Mouse (Mus musculus): Measurements from ENCODE around the gene Scd4.
"Not testable (repeated sequence)": the region's sequence is repeated elsewhere in the genome, so short reads cannot be mapped to it uniquely, and the experiment has no call there.

Scd4 gene

GRCm38 (mm10) chr19:44301176-44301575 lies 31.7 kb upstream of the Scd4 start:
- DNase-seq = peak in 1 of 2 experiments; percentile 60

GRCm38 (mm10) chr19:44301671-44302305 lies 31.1 kb upstream of the Scd4 start:
- no peak for DNase-seq

GRCm38 (mm10) chr19:44302901-44303300 lies 30.0 kb upstream of the Scd4 start:
- DNase-seq = no peak

GRCm38 (mm10) chr19:44303502-44303901 lies 29.4 kb upstream of the Scd4 start:
- no peak for DNase-seq

- no peak for DNase-seq
These were observed 28.5 kb upstream of the Scd4 start for GRCm38 (mm10) chr19:44304419-44304818.

GRCm38 (mm10) chr19:44304851-44305510 lies 27.9 kb upstream of the Scd4 start:
- DNase-seq = no peak

GRCm38 (mm10) chr19:44305701-44306100 lies 27.2 kb upstream of the Scd4 start:
- no peak for DNase-seq

- DNase-seq = no peak
These were observed 26.7 kb upstream of the Scd4 start for GRCm38 (mm10) chr19:44306171-44306570.

GRCm38 (mm10) chr19:44307101-44307914 lies 25.6 kb upstream of the Scd4 start:
- no peak for DNase-seq

- DNase-seq = no peak
These were observed 24.9 kb upstream of the Scd4 start for GRCm38 (mm10) chr19:44307915-44308470.

GRCm38 (mm10) chr19:44308611-44309246 lies 24.2 kb upstream of the Scd4 start:
- DNase-seq = no peak

- no peak for DNase-seq
These were observed 23.3 kb upstream of the Scd4 start for GRCm38 (mm10) chr19:44309351-44310154.

GRCm38 (mm10) chr19:44310155-44310575 lies 22.7 kb upstream of the Scd4 start:
- not testable (repeated sequence) for DNase-seq

- no peak for DNase-seq
These were observed 22.1 kb upstream of the Scd4 start for GRCm38 (mm10) chr19:44310814-44311213.

- DNase-seq = peak in 1 of 2 experiments; percentile 32
These were observed 21.4 kb upstream of the Scd4 start for GRCm38 (mm10) chr19:44311306-44312006.

- DNase-seq = peak; percentile 28 to 75
These were observed 20.9 kb upstream of the Scd4 start for GRCm38 (mm10) chr19:44312007-44312360.

GRCm38 (mm10) chr19:44313066-44313465 lies 19.8 kb upstream of the Scd4 start:
- DNase-seq = no peak

- peak; percentile 92 to 98 for DNase-seq
These were observed 18.5 kb upstream of the Scd4 start for GRCm38 (mm10) chr19:44314327-44314759.

- peak; percentile 58 to 77 for DNase-seq
These were observed 17.9 kb upstream of the Scd4 start for GRCm38 (mm10) chr19:44314871-44315414.

GRCm38 (mm10) chr19:44316752-44317315 lies 16.1 kb upstream of the Scd4 start:
- DNase-seq = no peak

GRCm38 (mm10) chr19:44317391-44317790 lies 15.5 kb upstream of the Scd4 start:
- no peak for DNase-seq

Measured in kidney, postnatal 25 days (tissue).